Mouse (Mus musculus) small intestine, adult 2 months (tissue): ENCODE results near the gene Arhgap33.

Experiments
- CTCF ChIP-seq: fragments of 200-500 bp; IDR thresholded peaks from 2 replicates; pipeline ENCODE4 v1.5.1; 2012; ENCODE audit warnings: low read depth, mild to moderate bottlenecking, control low read depth, inconsistent platforms, low read length, moderate library complexity, mixed read lengths; ENCODE audit not compliant: insufficient replicate concordance, insufficient read length; ENCODE audit errors: extremely low read depth
- POLR2A ChIP-seq: fragments of 200-500 bp; IDR thresholded peaks from 2 replicates; pipeline ENCODE4 v1.6.1; 2012; ENCODE audit warnings: low read depth, mild to moderate bottlenecking, control low read depth, inconsistent platforms, low read length, moderate library complexity

DNA sequence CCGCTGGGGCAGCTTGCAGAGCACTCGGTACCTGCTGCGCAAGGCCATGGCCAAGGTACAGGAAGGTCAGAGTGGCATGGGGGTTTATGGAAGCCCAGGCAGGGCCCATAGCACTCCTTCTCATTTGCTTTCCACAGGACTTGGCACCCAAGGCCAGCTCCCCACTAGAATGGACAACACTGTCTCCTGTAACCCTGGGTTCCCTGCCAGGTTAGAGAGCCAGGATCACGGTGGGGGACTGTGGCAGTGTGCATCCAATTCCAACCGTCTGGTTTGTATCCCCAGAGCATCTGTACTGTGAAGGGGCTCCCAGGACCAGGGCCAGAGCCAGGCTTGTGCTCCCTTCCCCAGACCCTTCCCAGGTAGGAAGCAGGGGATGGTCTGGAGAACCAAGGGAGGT is 14.0 kb downstream of the Arhgap33 start:
- no peak for TF ChIP-seq CTCF
- no peak for TF ChIP-seq POLR2A
